Mouse (Mus musculus) MEL (cell line): ENCODE data around the gene Eml2. TPM values are rescaled to one million over a fixed set of nuclear protein-coding genes. Genes with fewer than 3 reads are reported as not detected.
A peak's percentile ranks its signal among the peaks of the same experiment; 100 is the strongest.

Experiments
- DNase-seq: peaks from one replicate; pipeline ENCODE4 v3.0.0; 2011; ENCODE audit warnings: low read depth, low spot score
- H3K27ac ChIP-seq: 2 replicates; pipeline ENCODE4 v1.5.1; 2012; ENCODE audit warnings: low read depth, mild to moderate bottlenecking, control low read depth, low read length, moderate library complexity; ENCODE audit not compliant: control insufficient read depth
- H3K27me3 ChIP-seq, 2 experiments: fragments of 150-350 bp in 1 of 2; sonication (generic) in 1 of 2; 2 replicates each; pipeline ENCODE4 v1.6.1; 2012; ENCODE audit warnings: low read length in 2 of 2, mild to moderate bottlenecking in 2 of 2, improper control_type of control experiment in 1 of 2, moderate library complexity in 1 of 2; ENCODE audit not compliant: insufficient read depth in 2 of 2, control insufficient read depth in 1 of 2
- H3K36me3 ChIP-seq, 2 experiments: 2 replicates each; pipeline ENCODE4 v1.6.1; 2012 to 2014; ENCODE audit warnings: low read length in 2 of 2, improper control_type of control experiment in 1 of 2, inconsistent platforms in 1 of 2, mild to moderate bottlenecking in 1 of 2; ENCODE audit not compliant: insufficient read depth in 2 of 2, control insufficient read depth in 1 of 2
- H3K4me1 ChIP-seq, 2 experiments: fragments of 150-350 bp in 1 of 2; sonication (generic) in 1 of 2; 2 replicates each; pipeline ENCODE4 v1.6.1; 2012; ENCODE audit warnings: low read length in 2 of 2, improper control_type of control experiment in 1 of 2, mild to moderate bottlenecking in 1 of 2; ENCODE audit not compliant: insufficient read depth in 2 of 2, control insufficient read depth in 1 of 2
- H3K4me3 ChIP-seq, 2 experiments: fragments of 150-350 bp in 1 of 2; sonication (generic) in 1 of 2; 2 replicates each; pipeline ENCODE4 v1.5.1; 2012; ENCODE audit warnings: low read depth in 2 of 2, low read length in 2 of 2, mild to moderate bottlenecking in 2 of 2, moderate library complexity in 2 of 2, control low read depth in 1 of 2, improper control_type of control experiment in 1 of 2; ENCODE audit not compliant: control insufficient read depth in 1 of 2, insufficient read depth in 1 of 2
- H3K79me2 ChIP-seq: 2 replicates; pipeline ENCODE4 v1.6.1; 2012; ENCODE audit warnings: mild to moderate bottlenecking, low read length, moderate library complexity; ENCODE audit not compliant: control insufficient read depth, poor library complexity, insufficient read depth
- H3K9ac ChIP-seq: 2 replicates; pipeline ENCODE4 v1.6.1; 2012; ENCODE audit warnings: low read depth, mild to moderate bottlenecking, control low read depth, low read length, moderate library complexity; ENCODE audit not compliant: control insufficient read depth, poor library complexity, severe bottlenecking
- H3K9me3 ChIP-seq: fragments of 150-350 bp; sonication (generic); replicated peaks from 2 replicates; pipeline ENCODE4 v1.6.1; 2012; ENCODE audit warnings: mild to moderate bottlenecking, low read length, improper control_type of control experiment, moderate library complexity; ENCODE audit not compliant: insufficient read depth
- BHLHE40 ChIP-seq: IDR thresholded peaks from 2 replicates; pipeline ENCODE4 v1.6.1; 2012; ENCODE audit warnings: low read depth, mild to moderate bottlenecking, inconsistent platforms, low read length, improper control_type of control experiment, borderline replicate concordance
- CHD1 ChIP-seq: IDR thresholded peaks from 2 replicates; pipeline ENCODE4 v1.6.1; 2012; ENCODE audit warnings: low read depth, mild to moderate bottlenecking, inconsistent platforms, low read length, improper control_type of control experiment
- CTCF ChIP-seq, 3 experiments: IDR thresholded peaks in 2 of 3; conservative IDR thresholded peaks in 1 of 3; 2 replicates each; pipeline ENCODE4 v1.5.1; 2011 to 2012; ENCODE audit warnings: low read length in 3 of 3, low read depth in 2 of 3, mild to moderate bottlenecking in 2 of 3, improper control_type of control experiment in 1 of 3, inconsistent platforms in 1 of 3, mixed read lengths in 1 of 3, moderate library complexity in 1 of 3; ENCODE audit not compliant: control insufficient read depth in 1 of 3, insufficient read depth in 1 of 3, poor library complexity in 1 of 3, severe bottlenecking in 1 of 3
- GABPA ChIP-seq: IDR thresholded peaks from 2 replicates; pipeline ENCODE4 v1.6.1; 2012; ENCODE audit warnings: low read depth, mild to moderate bottlenecking, inconsistent platforms, low read length, improper control_type of control experiment, moderate library complexity
- GATA1 ChIP-seq: IDR thresholded peaks from 2 replicates; pipeline ENCODE4 v1.6.1; 2011; ENCODE audit warnings: low read depth, low read length, improper control_type of control experiment
- HCFC1 ChIP-seq: IDR thresholded peaks from 2 replicates; pipeline ENCODE4 v1.6.1; 2012; ENCODE audit warnings: low read depth, mild to moderate bottlenecking, inconsistent platforms, low read length, improper control_type of control experiment, moderate library complexity
- JUND ChIP-seq: IDR thresholded peaks from 2 replicates; pipeline ENCODE4 v1.6.1; 2011; ENCODE audit warnings: low read depth, mild to moderate bottlenecking, improper control_type of control experiment, low read length
- MAZ ChIP-seq: IDR thresholded peaks from 2 replicates; pipeline ENCODE4 v1.6.1; 2012; ENCODE audit warnings: low read depth, mild to moderate bottlenecking, inconsistent platforms, low read length, improper control_type of control experiment
- MEF2A ChIP-seq: IDR thresholded peaks from 2 replicates; pipeline ENCODE4 v1.6.1; 2014; ENCODE audit warnings: low read depth, mild to moderate bottlenecking, inconsistent platforms, low read length, improper control_type of control experiment; ENCODE audit not compliant: poor library complexity, insufficient replicate concordance, severe bottlenecking; ENCODE audit errors: extremely low read depth
- MXI1 ChIP-seq: IDR thresholded peaks from 2 replicates; pipeline ENCODE4 v1.6.1; 2011; ENCODE audit warnings: mild to moderate bottlenecking, low read depth, low read length, improper control_type of control experiment
- MYC ChIP-seq: IDR thresholded peaks from 2 replicates; pipeline ENCODE4 v1.6.1; 2011; ENCODE audit warnings: low read depth, mild to moderate bottlenecking, low read length, improper control_type of control experiment, moderate library complexity
- NRF1 ChIP-seq: IDR thresholded peaks from 2 replicates; pipeline ENCODE4 v1.6.1; 2014; ENCODE audit warnings: low read depth, mild to moderate bottlenecking, inconsistent platforms, low read length, improper control_type of control experiment, moderate library complexity; ENCODE audit not compliant: poor library complexity, insufficient read depth, severe bottlenecking
- POLR2AphosphoS2 ChIP-seq: IDR thresholded peaks from 2 replicates; pipeline ENCODE4 v1.6.1; 2011; ENCODE audit warnings: low read length, improper control_type of control experiment
- RAD21 ChIP-seq: IDR thresholded peaks from 2 replicates; pipeline ENCODE4 v1.6.1; 2011; ENCODE audit warnings: mild to moderate bottlenecking, low read depth, low read length, improper control_type of control experiment
- RCOR1 ChIP-seq: IDR thresholded peaks from 2 replicates; pipeline ENCODE4 v1.6.1; 2012; ENCODE audit warnings: low read depth, mild to moderate bottlenecking, inconsistent platforms, low read length, improper control_type of control experiment
- SIN3A ChIP-seq: IDR thresholded peaks from 2 replicates; pipeline ENCODE4 v1.6.1; 2012; ENCODE audit warnings: low read length, improper control_type of control experiment, inconsistent platforms
- SMC3 ChIP-seq: IDR thresholded peaks from 2 replicates; pipeline ENCODE4 v1.6.1; 2011; ENCODE audit warnings: low read depth, low read length, improper control_type of control experiment
- TBP ChIP-seq: IDR thresholded peaks from 2 replicates; pipeline ENCODE4 v1.8.0; 2011; ENCODE audit warnings: low read depth, low read length, improper control_type of control experiment
- UBTF ChIP-seq: IDR thresholded peaks from 2 replicates; pipeline ENCODE4 v1.6.1; 2012; ENCODE audit warnings: low read depth, mild to moderate bottlenecking, inconsistent platforms, low read length, improper control_type of control experiment, moderate library complexity, borderline replicate concordance; ENCODE audit not compliant: insufficient read depth
- USF2 ChIP-seq, 2 experiments: IDR thresholded peaks; 2 replicates each; pipeline ENCODE4 v1.6.1; 2011 to 2012; ENCODE audit warnings: improper control_type of control experiment in 2 of 2, low read length in 2 of 2, borderline replicate concordance in 1 of 2, inconsistent platforms in 1 of 2, low read depth in 1 of 2, mild to moderate bottlenecking in 1 of 2; ENCODE audit not compliant: insufficient read depth in 1 of 2
- ZNF384 ChIP-seq: IDR thresholded peaks from 2 replicates; pipeline ENCODE4 v1.6.1; 2012; ENCODE audit warnings: low read depth, mild to moderate bottlenecking, inconsistent platforms, low read length, improper control_type of control experiment
- polyA plus RNA-seq, 2 experiments: library from polyadenylated mRNA; stranded (reverse) in 1 of 2; unstranded in 1 of 2; fragments of >175 nt in 1 of 2; fragments of >200 nt in 1 of 2; gene quantifications; 2 replicates each; pipeline versions ENCODE4 v1.2.1 to v1.2.4; 2012; ENCODE audit warnings: low replicate concordance in 2 of 2, low read depth in 1 of 2; ENCODE audit not compliant: insufficient read length in 2 of 2, insufficient read depth in 1 of 2, missing spikeins in 1 of 2
- total RNA-seq: library from RNA; depleted of rRNA; stranded (reverse); fragments of 300-350 nt; gene quantifications from 2 replicates; pipeline ENCODE4 v1.2.3, GENCODE M21; 2012

The Eml2 gene
- total and polyA plus RNA-seq, 3 experiments, result 22.0 to 43.6 TPM; not detected in 1

- Histone ChIP-seq H3K4me3 (no peak overlapping the region), H3K79me2 (no peaks in the 10 kb centered on the region), H3K27ac (no peak overlapping the region), H3K9me3 (no peaks in the 10 kb centered on the region), H3K36me3 (peaks cover 0 to 9% of the 10 kb centered on the region in 2 experiments; a peak in 2 of 4 replicates), H3K9ac (no peak overlapping the region), H3K4me1 (peaks cover 6 to 28% of the 10 kb centered on the region in 2 experiments; a peak in 3 of 4 replicates), H3K27me3 (no peaks in the 10 kb centered on the region)
- TF ChIP-seq MAZ (no peak), SIN3A (no peak), CHD1 (no peak), RAD21 (peak; percentile 19), SMC3 (peak; percentile 25; the same call in 1 of the 2 replicates), CTCF (IDR thresholded peaks at IDR 0.05 in 2 of 3, conservative IDR thresholded peaks at IDR 0.05 in 1 of 3; ENCODE audit: control insufficient read depth in 1 of 3, insufficient read depth in 1 of 3, low read depth in 2 of 3, low read length in 3 of 3, poor library complexity in 1 of 3, severe bottlenecking in 1 of 3) (peak; percentile 50 to 63 (median 58))
- DNase-seq, result peak; percentile 55
Measured at GRCm38 (mm10) chr7:19166990-19167389, 9.2 kb upstream of the Eml2 start.

GRCm38 (mm10) chr7:19169506-19169905 is 6.7 kb upstream of the Eml2 start:
- Histone ChIP-seq H3K9ac (no peak overlapping the region), H3K27me3 (no peaks in the 10 kb centered on the region), H3K4me3 (no peak overlapping the region), H3K36me3 (peaks cover 0 to 7% of the 10 kb centered on the region in 2 experiments; a peak in 2 of 4 replicates), H3K27ac (no peak overlapping the region), H3K9me3 (no peaks in the 10 kb centered on the region), H3K79me2 (no peaks in the 10 kb centered on the region), H3K4me1 (peaks cover 3 to 25% of the 10 kb centered on the region in 2 experiments; a peak in 3 of 4 replicates)
- TF ChIP-seq CTCF (IDR thresholded peaks at IDR 0.05 in 2 of 3, conservative IDR thresholded peaks at IDR 0.05 in 1 of 3; ENCODE audit: control insufficient read depth in 1 of 3, insufficient read depth in 1 of 3, low read depth in 2 of 3, low read length in 3 of 3, poor library complexity in 1 of 3, severe bottlenecking in 1 of 3) (no peak), USF2 (IDR thresholded peaks at IDR 0.05; ENCODE audit: borderline replicate concordance in 1 of 2, insufficient read depth in 1 of 2, low read depth in 1 of 2, low read length in 2 of 2) (no peak), SIN3A (no peak), RAD21 (no peak), MEF2A (no peak), NRF1 (no peak), JUND (no peak), GABPA (no peak)
- no peak for DNase-seq

DNA sequence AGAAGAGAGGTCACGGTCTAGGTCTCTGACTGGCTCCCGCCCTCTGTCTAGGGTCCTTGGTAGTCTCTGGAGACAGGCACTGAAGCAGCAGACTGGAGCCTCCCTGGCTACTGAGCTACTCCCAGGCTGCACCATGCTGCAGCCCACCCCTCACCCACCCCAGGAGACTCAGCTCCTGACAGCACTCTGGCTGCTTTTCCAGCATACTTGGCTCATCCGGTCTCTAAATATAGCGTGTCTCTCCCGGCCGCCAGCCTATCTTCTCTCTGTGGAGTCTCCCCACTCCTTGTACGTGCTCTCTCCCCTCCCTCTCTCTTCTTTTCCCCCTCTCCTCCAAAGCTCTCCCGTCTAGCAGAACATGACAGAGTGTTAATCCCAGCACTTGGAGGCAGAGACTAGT is 6.1 kb upstream of the Eml2 start:
- DNase-seq, result no peak
- H3K9me3 ChIP-seq, result no peaks in the 10 kb centered on the region
- H3K27me3 ChIP-seq, result no peaks in the 10 kb centered on the region
- H3K4me1 ChIP-seq, result peaks cover 3 to 19% of the 10 kb centered on the region in 2 experiments; a peak in 3 of 4 replicates
- H3K9ac ChIP-seq, result no peak overlapping the region
- H3K27ac ChIP-seq, result no peak overlapping the region
- H3K79me2 ChIP-seq, result no peaks in the 10 kb centered on the region
- TF ChIP-seq RCOR1, result no peak
- no peak for TF ChIP-seq CHD1
- no peak for TF ChIP-seq GATA1
- TF ChIP-seq CTCF (IDR thresholded peaks at IDR 0.05 in 2 of 3, conservative IDR thresholded peaks at IDR 0.05 in 1 of 3; ENCODE audit: control insufficient read depth in 1 of 3, insufficient read depth in 1 of 3, low read depth in 2 of 3, low read length in 3 of 3, poor library complexity in 1 of 3, severe bottlenecking in 1 of 3), result no peak
- no peak for TF ChIP-seq UBTF
- no peak for TF ChIP-seq GABPA
- TF ChIP-seq TBP, result no peak
- no peak for TF ChIP-seq BHLHE40
- no peak for TF ChIP-seq ZNF384
- no peak for TF ChIP-seq SIN3A
- TF ChIP-seq HCFC1, result no peak
- TF ChIP-seq RAD21, result no peak
- TF ChIP-seq MXI1, result no peak
- no peak for TF ChIP-seq MYC
- no peak for TF ChIP-seq POLR2AphosphoS2
- H3K4me3 ChIP-seq, result no peak overlapping the region
- peaks cover 0 to 7% of the 10 kb centered on the region in 2 experiments; a peak in 2 of 4 replicates for H3K36me3 ChIP-seq
